Mouse (Mus musculus) brain, embryonic 14.5 days (tissue): ENCODE results near the gene Dennd4a.

Experiments
- CTCF ChIP-seq: fragments of 200-500 bp; IDR thresholded peaks from 2 replicates; pipeline ENCODE4 v1.5.1; 2012; ENCODE audit warnings: inconsistent platforms, mild to moderate bottlenecking, moderate library complexity, borderline replicate concordance; ENCODE audit not compliant: insufficient read depth, insufficient read length; ENCODE audit errors: extremely low read depth
- POLR2A ChIP-seq: fragments of 200-500 bp; IDR thresholded peaks from 2 replicates; pipeline ENCODE4 v1.6.1; 2012; ENCODE audit warnings: mild to moderate bottlenecking, inconsistent platforms, borderline replicate concordance; ENCODE audit not compliant: poor library complexity, insufficient read depth, insufficient read length, severe bottlenecking; ENCODE audit errors: extremely low read depth

DNA sequence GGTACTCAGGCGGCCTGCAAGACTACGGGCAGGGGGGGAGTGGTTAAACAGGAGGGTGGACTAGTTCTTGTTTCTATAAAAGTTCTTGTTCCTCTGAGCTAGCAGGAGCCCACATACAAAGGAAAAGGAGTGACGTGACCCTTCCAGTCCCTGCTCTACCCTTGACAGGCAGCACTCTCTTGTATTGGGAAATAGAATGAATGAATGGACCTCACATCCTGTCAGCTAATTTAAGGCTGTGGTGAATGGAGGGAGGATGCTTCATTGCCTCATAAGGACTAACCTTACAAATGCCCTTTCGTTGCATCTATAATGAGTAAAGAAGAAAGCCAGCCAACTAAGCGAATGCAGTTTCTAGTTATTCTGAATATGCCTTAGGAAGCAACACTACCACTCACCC is 114.6 kb downstream of the Dennd4a start:
- no peak for TF ChIP-seq CTCF
- TF ChIP-seq POLR2A: no peak
